Mouse (Mus musculus): ENCODE measurements around the gene Speer4d.
"Not testable (repeated sequence)": the region's sequence is repeated elsewhere in the genome, so short reads cannot be mapped to it uniquely, and the experiment has no call there.

DNA sequence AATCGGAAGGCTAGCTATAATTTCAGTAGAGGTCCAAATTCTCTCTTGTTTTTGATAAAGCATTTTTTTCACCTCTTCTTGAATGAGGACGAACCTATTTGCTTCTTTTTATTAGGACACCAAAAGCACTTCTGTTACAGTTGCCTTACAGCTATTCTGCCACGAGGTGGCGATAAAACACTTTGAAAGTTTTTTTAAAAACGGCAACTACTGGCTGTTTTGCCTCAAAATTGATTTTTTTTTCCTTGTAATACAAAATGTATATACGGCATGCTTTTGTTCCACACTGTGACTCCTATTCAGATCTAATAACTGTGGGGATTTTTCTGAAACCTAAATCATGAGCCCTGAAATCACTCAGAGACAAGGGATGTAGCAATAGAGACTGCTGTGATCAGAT is 26.8 kb downstream of the Speer4d start:
- not testable (repeated sequence) for TF ChIP-seq CTCF (IDR thresholded peaks at IDR 0.05; ENCODE audit: extremely low read depth, insufficient read length, insufficient replicate concordance, low read depth, low read length); POLR2A (IDR thresholded peaks at IDR 0.05; ENCODE audit: low read depth, low read length)

Measured in small intestine, adult 2 months (tissue).